Mouse (Mus musculus) liver, adult 2 months (tissue): ENCODE measurements at regions not wholly inside any gene's neighbourhood (a gene's known extent, or its start where the extent isn't known, plus 50 kb on each side); places are given as distances from the start of the nearest gene placed in this dataset.

ENCODE experiments used
- CTCF ChIP-seq: fragments of 200-500 bp; IDR thresholded peaks from 2 replicates; pipeline ENCODE4 v1.5.1; 2011; ENCODE audit warnings: low read depth, low read length, control low read depth
- POLR2A ChIP-seq: fragments of 200-500 bp; IDR thresholded peaks from 2 replicates; pipeline ENCODE4 v1.6.1; 2011; ENCODE audit warnings: low read length, control low read depth; ENCODE audit not compliant: insufficient read depth; ENCODE audit errors: extremely low read depth

DNA sequence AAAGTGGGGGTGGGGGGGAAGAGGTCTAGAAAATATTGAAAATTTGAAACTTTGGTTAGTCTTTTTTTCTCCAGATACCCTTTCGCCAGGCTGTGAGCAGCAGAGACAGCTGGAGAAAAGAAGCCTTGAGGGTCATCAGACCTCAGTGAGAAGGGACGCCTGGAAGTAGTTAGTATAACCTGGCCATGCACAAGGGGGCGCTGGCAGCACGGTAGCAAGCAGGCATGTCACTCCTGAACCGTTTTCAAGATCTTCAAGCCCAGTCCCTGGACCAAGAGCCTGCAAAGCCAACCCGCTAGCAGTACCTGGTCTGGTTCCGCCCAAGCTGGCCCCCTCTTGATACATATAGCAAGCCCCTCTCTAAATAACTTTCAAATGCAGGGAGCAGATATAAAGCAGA is 378.0 kb upstream of the Jmjd1c start:
- TF ChIP-seq CTCF (no peak), POLR2A (no peak)
